Mouse (Mus musculus) spleen, adult 12 weeks (tissue): ENCODE measurements around the gene Slc35d3.

Experiments used
- DNase-seq: peaks from one replicate; pipeline ENCODE4 v3.0.0; 2022; ENCODE audit warnings: low spot score

The Slc35d3 gene

DNA sequence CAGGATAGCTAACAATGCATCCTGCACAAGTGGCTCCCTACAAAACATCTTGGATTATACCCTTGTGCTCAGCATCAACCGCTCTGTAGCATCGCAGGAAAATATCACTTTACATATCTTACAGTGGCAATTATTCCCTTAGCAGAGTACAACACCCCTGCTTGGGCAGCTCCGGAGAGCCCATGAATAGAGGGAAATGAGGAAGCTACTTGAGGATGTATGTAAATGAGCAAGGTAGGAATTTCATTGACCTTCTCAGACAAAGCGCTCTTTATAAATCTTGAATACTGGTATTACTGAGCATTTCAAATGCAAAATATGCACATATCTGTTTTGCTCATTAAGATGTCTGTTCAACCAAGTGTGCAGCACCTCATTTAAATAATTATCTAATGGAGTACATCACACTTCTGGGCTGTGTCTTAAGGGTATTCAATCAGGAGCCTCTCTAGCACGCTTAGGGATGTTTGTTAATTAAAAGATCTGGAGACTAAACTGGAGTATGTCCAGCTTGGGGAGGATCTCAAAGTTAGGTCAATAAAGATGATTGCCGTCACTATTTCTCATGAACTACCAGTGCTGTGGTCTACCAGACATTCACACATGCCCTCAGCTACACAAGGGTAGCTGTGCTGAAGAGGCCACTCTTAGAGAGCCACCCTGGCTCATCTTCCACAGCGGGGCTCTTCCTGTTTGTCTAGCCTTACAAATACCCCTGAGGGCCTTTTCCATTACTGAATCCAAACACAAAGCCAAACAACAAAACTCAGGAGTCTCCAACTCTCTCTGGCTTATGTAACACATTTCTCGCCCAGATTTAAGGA is 15.2 kb downstream of the Slc35d3 start:
- no peak for DNase-seq

DNA sequence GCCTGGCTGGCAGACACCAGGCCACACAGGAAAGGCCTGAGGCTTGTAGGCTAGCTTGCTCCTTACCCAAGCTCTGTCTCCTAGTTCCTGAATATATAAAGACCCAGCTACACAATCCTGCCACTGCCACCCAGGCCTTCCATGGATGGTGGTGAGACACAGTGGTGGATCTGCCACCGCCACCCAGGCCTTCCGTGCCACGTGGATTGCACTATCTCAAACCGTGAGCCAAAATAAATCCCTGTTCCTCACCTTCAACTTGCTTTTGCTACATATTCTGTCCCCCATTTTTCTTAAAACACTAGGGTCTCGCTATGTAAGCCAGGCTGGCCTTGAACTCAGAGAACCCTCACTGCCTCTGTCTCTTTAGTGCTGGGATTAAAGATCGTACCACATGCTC is 17.0 kb downstream of the Slc35d3 start:
- no peak for DNase-seq

DNA sequence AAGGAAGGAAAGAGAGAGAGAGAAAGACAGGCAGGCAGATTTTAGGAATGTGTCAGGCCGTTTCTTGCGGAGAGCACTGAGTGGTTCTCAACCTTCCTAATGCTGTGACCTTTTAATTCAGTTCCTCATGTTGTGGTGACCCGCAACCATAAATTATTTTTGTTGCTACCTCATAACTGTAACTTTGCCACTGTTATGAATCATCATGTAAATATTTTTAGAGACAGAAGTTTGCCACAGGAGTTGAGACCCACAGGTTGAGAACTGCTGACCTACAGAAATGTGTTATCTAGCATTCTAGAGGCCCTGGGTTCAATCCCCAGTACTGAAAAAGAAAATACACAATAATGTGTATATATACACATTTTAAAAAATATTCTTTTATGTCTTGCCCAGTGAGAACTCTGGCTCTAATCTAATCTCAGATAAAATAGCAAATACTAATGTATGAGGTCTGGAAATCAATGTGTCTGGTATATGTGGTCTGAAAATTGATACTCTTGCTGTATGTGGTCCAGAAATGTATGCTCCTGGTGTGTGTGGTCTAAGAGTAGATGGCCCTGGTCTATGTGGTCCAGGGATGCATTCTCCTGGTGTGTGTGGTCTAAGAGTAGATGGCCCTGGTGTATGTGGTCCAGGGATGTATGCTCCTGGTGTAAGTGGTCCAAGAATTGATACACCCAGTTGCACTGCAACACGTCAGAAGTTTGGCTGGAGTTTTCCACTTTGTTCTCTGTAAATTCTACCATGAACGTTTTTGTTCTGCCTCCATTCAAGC is 20.0 kb downstream of the Slc35d3 start:
- DNase-seq: no peak

DNA sequence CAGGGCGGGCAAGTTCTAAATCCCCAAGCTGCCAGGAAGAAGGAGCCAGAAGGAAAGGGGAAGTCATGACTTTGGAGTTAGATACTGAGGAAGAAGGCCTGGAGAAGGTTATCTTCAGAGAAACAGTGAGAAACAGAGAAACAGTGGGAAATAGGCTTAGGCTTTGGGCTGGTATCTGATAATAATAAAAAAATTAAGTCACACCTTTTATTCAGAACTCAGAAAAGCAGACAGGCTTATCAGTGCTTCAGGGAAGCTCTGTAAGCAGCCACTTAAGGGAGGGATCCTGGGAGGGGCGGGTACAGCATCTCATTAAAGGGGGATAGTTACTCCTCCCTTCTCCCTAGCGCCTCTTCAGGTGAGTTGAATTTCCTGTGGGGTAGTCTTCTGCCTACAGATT is 30.3 kb downstream of the Slc35d3 start:
- DNase-seq: no peak

GRCm38 (mm10) chr10:19818723-19819355 is 32.4 kb downstream of the Slc35d3 start:
- DNase-seq: no peak

- no peak for DNase-seq
These were observed 35.9 kb downstream of the Slc35d3 start for GRCm38 (mm10) chr10:19815371-19815770.

- DNase-seq: no peak
These were observed 39.7 kb downstream of the Slc35d3 start for GRCm38 (mm10) chr10:19811436-19812172.

DNA sequence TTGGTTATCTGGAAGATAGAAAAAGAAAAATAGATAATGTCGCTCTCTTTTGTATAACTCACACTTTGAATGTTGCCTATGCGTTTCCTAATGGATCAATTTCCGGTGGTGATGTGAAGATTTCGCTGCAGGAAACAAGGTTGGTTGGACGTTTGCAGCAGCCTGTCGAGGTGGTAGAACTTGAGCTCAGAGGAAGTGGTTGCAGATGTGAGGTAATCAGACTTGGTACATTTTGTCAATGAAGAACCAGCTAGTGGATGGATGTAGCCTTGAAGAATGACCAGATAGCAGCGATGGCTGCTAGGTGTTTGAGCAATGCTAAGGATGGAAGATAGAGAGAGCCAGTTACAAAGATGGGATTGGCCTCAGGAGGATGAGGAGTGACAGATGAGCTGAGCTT is 46.5 kb downstream of the Slc35d3 start:
- DNase-seq: no peak

- no peak for DNase-seq
These were observed 48.3 kb downstream of the Slc35d3 start for GRCm38 (mm10) chr10:19802958-19803357.
